Mouse (Mus musculus) midbrain, embryonic 16.5 days (tissue): ENCODE measurements around the gene Celf1. TPM values are rescaled to one million over a fixed set of nuclear protein-coding genes. Genes with fewer than 3 reads are reported as not detected.

Experiments used
- ATAC-seq: fragments of 200-750 bp; cut with Nextera tagmentation; 2 replicates; pipeline ENCODE4 v1.8.0; 2017; ENCODE audit warnings: moderate TSS enrichment
- H3K27ac ChIP-seq: fragments of 300-500 bp; sonication (generic); 2 replicates; pipeline ENCODE4 v1.5.1; 2014; ENCODE audit warnings: mild to moderate bottlenecking, low read length, mixed read lengths
- H3K27me3 ChIP-seq: fragments of 300-500 bp; sonication (generic); 2 replicates; pipeline ENCODE4 v1.6.1; 2014; ENCODE audit warnings: low read depth, low read length, mixed read lengths; ENCODE audit not compliant: control insufficient read depth, insufficient read depth
- H3K36me3 ChIP-seq: fragments of 300-500 bp; sonication (generic); 2 replicates; pipeline ENCODE4 v1.6.1; 2014; ENCODE audit warnings: mild to moderate bottlenecking, low read length, moderate library complexity, mixed read lengths; ENCODE audit not compliant: control insufficient read depth, insufficient read depth
- H3K4me1 ChIP-seq: fragments of 300-500 bp; sonication (generic); 2 replicates; pipeline ENCODE4 v1.6.1; 2014; ENCODE audit warnings: mild to moderate bottlenecking, low read length, mixed read lengths; ENCODE audit not compliant: control insufficient read depth, insufficient read depth
- H3K4me2 ChIP-seq: fragments of 300-500 bp; sonication (generic); 2 replicates; pipeline ENCODE4 v1.6.1; 2014; ENCODE audit warnings: mild to moderate bottlenecking, low read length, mixed read lengths
- H3K4me3 ChIP-seq: fragments of 300-500 bp; sonication (generic); 2 replicates; pipeline ENCODE4 v1.5.1; 2014; ENCODE audit warnings: low read depth, mild to moderate bottlenecking, low read length, moderate library complexity, mixed read lengths
- H3K9ac ChIP-seq: fragments of 300-500 bp; sonication (generic); 2 replicates; pipeline ENCODE4 v1.6.1; 2014; ENCODE audit warnings: low read depth, low read length, mixed read lengths
- H3K9me3 ChIP-seq: fragments of 300-500 bp; sonication (generic); replicated peaks from 2 replicates; pipeline ENCODE4 v1.6.1; 2014; ENCODE audit warnings: mild to moderate bottlenecking, low read length, mixed read lengths; ENCODE audit not compliant: control insufficient read depth, poor library complexity, severe bottlenecking
- WGBS: fragments of 180-500 bp; shearing (Covaris S2); extraction: QIAGEN DNeasy Blood & Tissue Kit; methylation state at CpG from one replicate; pipeline ENCODE4 v1.1.7; 2014; 5-methylcytosine and 5-hydroxymethylcytosine counted together
- polyA plus RNA-seq: library from polyadenylated mRNA; unstranded; fragments of >200 nt; fragmentation: Nextera tagmentation; extraction: Ambion mirVana; gene quantifications from 2 replicates; pipeline ENCODE4 v1.2.1, GENCODE M21; 2015

Celf1 gene
- polyA plus RNA-seq, 1 experiment from 2014 or later, result 115 TPM

GRCm38 (mm10) chr2:91068872-91069165 is 128.6 kb downstream of the Celf1 start:
- H3K9ac ChIP-seq, result peak overlapping the region; percentile 82
- no peaks in the 10 kb centered on the region for H3K9me3 ChIP-seq
- no peak overlapping the region for H3K27ac ChIP-seq
- 45% methylated on average over 6 of the region's 6 CpGs for WGBS
- peaks cover 13% of the 10 kb centered on the region for H3K36me3 ChIP-seq
- no peaks in the 10 kb centered on the region for H3K27me3 ChIP-seq
- ATAC-seq, result no peak
- peak overlapping the region; percentile 81 for H3K4me2 ChIP-seq
- H3K4me1 ChIP-seq, result peaks cover 24% of the 10 kb centered on the region
- peak overlapping the region; percentile 79 for H3K4me3 ChIP-seq

Other genes with a start within 250 kb of the Celf1 start
- 102 and 117 TPM in 2 replicates for gene Fnbp4, start 195.0 kb upstream of the Celf1 start, polyA plus RNA-seq
- 0.51 and 0.56 TPM in 2 replicates for gene Agbl2, start 157.7 kb upstream of the Celf1 start, polyA plus RNA-seq
- 248 and 250 TPM in 2 replicates for gene Mtch2, start 93.2 kb upstream of the Celf1 start, polyA plus RNA-seq
- gene C1qtnf4, start 54.5 kb upstream of the Celf1 start, polyA plus RNA-seq, result 42.6 and 55.6 TPM in 2 replicates
- 61.6 and 62.6 TPM in 2 replicates for gene Kbtbd4, start 35.6 kb upstream of the Celf1 start, polyA plus RNA-seq
- 206 and 208 TPM in 2 replicates for gene Ndufs3, start 35.6 kb upstream of the Celf1 start, polyA plus RNA-seq
- 0.42 and 0.64 TPM in 2 replicates for gene Rapsn, start 95.2 kb downstream of the Celf1 start, polyA plus RNA-seq
- 226 and 247 TPM in 2 replicates for gene Psmc3, start 113.6 kb downstream of the Celf1 start, polyA plus RNA-seq
- 30.4 and 35.0 TPM in 2 replicates for gene Slc39a13, start 130.0 kb downstream of the Celf1 start, polyA plus RNA-seq
- gene Spi1, start 142.0 kb downstream of the Celf1 start, polyA plus RNA-seq, result 2.1 and 2.8 TPM in 2 replicates
- gene Mybpc3, start 177.8 kb downstream of the Celf1 start, polyA plus RNA-seq, result 0.04 TPM in 1 of 2 replicates, not detected in the other
- gene Madd, start 243.5 kb downstream of the Celf1 start, polyA plus RNA-seq, result 62.1 and 66.8 TPM in 2 replicates